Mouse (Mus musculus) gastrocnemius, adult 8-10 months (tissue): ENCODE measurements around the gene Tspyl2. TPM values are rescaled to one million over a fixed set of nuclear protein-coding genes. Genes with fewer than 3 reads are reported as not detected.
A peak's percentile ranks its signal among the peaks of the same experiment; 100 is the strongest.
"Not testable (repeated sequence)": the region's sequence is repeated elsewhere in the genome, so short reads cannot be mapped to it uniquely, and the experiment has no call there.

Source experiments
- DNase-seq, 2 experiments: peaks; one replicate each; pipeline ENCODE4 v3.0.0; 2022; ENCODE audit warnings: low spot score in 2 of 2
- total RNA-seq, 4 experiments: library from RNA; stranded (reverse); gene quantifications; 2 replicates each; pipeline ENCODE4 v1.2.4; 2022

Gene Tspyl2
- total RNA-seq = 10 to 100 TPM in 3 of 4 experiments, 1 to 10 TPM in 1; 7.2 to 15.3 (median 12.2) TPM

GRCm38 (mm10) chrX:152342358-152342901 is at the start of gene Tspyl2:
Gene Tspyl2, minus strand, starts transcription at chrX:152342425.
- peak; percentile 86 to 90 for DNase-seq

DNA sequence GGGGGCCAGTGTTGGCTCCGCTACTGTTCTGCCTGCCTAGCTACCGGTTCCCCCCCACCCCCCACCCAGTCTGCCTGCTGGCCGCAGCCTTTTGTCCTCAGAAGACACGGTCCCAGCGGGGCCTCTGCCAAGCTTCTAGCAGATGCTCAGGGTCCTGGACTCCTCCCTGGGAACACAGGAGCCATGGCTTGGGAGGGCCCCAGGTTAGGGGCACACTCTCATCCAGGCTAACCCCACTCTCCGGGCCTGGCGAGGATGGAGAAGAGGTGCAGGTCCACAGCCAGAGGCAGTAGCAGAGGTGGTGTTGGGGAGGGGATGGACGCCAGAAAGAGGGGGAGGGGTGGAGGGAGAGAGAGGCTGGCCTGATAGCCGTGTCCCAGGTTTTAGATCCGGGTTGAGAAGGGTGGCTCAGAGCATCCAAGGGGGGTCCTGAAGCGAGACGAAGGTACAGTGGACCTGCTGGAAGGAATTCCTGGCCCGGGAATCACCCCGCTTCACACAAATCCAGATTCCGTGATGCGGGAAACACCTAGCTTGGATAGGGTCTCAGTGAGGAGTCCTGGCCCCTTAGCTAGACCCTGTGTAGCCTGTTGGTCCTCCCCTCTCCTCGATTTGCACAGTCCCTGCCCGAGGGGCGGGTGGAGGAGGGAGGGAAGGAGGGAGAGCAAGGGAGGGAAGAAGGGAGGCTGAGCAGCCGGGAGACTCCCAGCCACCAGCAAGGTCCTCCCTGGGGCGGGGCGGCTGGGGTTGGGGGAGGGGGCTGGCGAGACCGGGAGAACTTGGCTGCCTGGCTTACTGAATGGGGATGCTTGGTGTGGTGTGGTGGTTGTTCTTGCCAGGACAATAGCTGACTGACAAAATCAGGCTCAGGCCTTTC is 26.4 kb upstream of the Tspyl2 start, which contains the start of gene Gpr173:
Gpr173 (minus strand) TSS at position 308 of the 877 bp plus-strand sequence.
- peak in 1 of 2 experiments; percentile 6 for DNase-seq

GRCm38 (mm10) chrX:152368054-152368396 is 25.8 kb upstream of the Tspyl2 start:
- no peak for DNase-seq

GRCm38 (mm10) chrX:152366418-152366817 is 24.2 kb upstream of the Tspyl2 start:
- no peak for DNase-seq

DNA sequence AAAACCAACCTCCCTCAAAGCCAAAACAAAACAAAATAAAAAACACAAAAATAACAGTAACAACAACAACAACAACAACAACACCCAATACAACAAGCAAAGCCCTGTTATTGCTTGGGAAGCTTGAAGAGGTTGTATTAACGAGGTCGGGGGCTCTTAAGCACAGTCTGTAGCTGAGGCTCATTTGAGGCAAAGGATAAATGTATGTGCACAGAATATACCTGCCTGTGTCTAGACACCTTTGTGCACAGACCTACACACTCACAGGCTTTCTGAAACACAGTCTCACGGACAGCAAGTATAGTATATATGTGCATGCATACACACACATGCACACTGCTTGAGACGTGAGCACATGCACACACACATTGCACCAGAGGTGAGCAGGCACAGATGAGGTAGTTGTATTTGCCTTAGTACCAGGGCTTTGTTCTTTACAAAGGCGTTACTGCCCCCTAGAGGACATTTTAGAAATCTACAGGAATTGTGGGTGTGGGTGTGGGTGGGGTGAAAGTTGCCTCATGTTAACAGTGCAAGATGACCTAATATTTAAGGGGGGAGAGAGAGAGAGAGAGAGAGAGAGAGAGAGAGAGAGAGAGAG is 10.4 kb upstream of the Tspyl2 start:
- DNase-seq = no peak

DNA sequence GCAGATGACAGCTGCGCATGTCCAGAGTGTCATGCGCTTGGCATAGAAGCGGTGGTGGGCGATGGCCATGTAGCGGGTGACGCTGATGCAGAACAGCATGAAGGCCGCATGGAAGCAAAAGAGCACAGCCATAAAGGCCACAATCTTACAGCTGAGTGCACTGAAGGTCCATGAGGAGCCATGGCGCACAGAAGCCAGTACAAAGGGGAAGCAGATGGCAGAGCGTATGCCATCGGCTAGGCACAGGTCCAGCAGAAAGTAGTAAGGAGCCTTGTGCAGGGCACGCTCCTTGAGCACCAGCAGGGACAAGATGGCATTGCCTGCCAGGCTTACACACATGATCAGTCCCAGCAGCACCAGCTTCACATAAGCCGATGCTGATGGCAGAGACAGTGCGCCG is 4.8 kb upstream of the Tspyl2 start:
- no peak for DNase-seq

GRCm38 (mm10) chrX:152346587-152346986 is 4.4 kb upstream of the Tspyl2 start:
- DNase-seq = no peak

DNA sequence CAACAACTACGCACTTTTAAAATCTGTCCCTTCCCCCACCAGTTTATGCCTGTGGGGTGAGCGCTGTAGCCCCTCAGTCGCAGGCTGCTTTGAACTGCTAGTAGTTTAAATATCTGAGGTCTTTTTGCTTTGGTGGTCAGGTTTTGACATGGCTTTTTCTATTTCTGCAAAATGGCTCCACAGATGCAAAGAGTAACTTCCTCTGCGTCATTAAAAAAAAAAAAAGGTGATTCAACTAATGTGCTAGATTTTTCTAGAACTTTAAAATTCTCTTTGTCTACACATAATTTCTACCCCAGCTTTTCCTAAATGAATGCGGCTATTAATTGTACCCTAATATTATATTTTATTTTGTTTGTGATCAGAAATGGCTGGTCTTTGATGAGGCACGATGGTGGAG is 678 bp upstream of the Tspyl2 start:
- no peak for DNase-seq

- no peak for DNase-seq
Measured at GRCm38 (mm10) chrX:152341496-152341895, 729 bp downstream of the Tspyl2 start.

- peak; percentile 85 to 89 for DNase-seq
Measured at GRCm38 (mm10) chrX:152336546-152337332, 5.5 kb downstream of the Tspyl2 start.

- DNase-seq = not testable (repeated sequence)
Measured at GRCm38 (mm10) chrX:152336123-152336522, 6.1 kb downstream of the Tspyl2 start.

DNA sequence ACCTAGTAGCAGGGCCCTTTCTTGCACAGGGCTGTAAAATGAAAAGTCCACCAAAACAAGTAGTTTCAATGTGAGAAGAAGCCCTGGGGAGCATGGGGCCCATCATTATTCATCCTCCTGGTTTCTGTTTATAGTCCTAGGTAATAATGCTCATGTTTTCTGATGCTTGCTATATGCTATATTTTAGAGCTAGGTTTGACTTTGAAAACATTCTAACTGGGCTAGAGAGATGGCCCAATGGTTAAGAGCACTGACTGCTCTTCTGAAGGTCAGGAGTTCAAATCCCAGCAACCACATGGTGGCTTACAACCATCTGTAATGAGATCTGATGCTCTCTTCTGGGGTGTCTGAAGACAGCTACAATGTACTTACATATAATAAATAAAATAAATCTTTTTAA is 12.8 kb downstream of the Tspyl2 start:
- not testable (repeated sequence) for DNase-seq

- no peak for DNase-seq
Measured at GRCm38 (mm10) chrX:152327689-152328052, 14.6 kb downstream of the Tspyl2 start.

DNA sequence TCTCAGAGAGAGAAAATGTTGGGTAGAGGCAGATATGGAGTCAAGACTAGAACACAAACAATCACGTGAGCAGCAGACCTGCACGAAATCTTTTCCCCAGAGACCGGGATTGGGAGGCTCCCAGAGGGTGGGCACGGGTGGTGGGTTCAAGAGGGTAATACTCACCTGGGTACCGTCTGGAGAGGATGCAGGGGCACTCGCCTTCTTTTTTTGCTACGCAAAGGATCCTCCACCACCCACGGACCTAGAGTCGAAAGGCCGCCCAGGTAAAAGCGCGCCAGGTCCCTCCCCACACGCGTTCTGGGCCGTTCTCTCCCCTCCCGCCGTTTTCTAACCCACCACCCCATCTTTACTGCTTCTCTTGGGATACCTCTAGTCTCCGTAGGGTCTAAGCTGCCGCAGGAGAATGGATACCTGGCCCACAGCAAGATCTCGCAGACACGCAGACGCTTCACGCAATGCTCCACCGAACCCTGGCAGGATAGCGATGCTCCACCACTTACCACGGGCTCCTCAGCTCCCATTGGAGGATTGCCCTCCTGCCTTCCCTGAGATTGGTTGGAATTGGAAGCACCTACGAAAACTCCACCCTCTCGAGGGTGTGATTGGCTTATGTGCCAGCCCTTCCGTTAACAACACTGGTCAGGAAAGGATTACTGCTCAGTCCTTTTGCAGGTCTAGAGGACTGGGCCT is 15.1 kb downstream of the Tspyl2 start, which contains the start of gene Kantr:
Kantr (minus strand) TSS at position 500 of the 693 bp plus-strand sequence.
- peak; percentile 64 to 75 for DNase-seq

DNA sequence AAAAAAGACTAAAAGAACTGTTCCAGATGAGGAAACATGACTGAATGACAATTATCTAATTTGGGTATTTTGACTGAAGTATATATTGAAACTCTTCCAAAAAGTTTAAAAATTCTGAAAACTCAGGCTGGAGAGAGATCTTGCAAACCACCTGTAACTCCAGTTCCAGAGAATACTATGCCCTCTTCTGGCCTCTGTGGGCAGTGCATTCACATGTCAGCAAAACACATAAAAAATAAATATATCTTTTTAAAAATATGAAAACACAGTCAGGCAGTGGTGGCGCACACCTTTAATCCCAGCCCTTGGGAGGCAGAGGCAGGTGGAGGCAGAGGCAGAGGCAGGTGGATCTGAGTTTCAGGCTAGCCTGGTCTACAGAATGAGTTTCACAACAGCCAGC is 18.6 kb downstream of the Tspyl2 start:
- no peak for DNase-seq

- no peak for DNase-seq
Measured at GRCm38 (mm10) chrX:152322776-152323175, 19.4 kb downstream of the Tspyl2 start.

- no peak for DNase-seq
Measured at GRCm38 (mm10) chrX:152320535-152320934, 21.7 kb downstream of the Tspyl2 start.

GRCm38 (mm10) chrX:152307942-152308341 is 34.3 kb downstream of the Tspyl2 start:
- no peak for DNase-seq

GRCm38 (mm10) chrX:152307371-152307770 is 34.9 kb downstream of the Tspyl2 start:
- DNase-seq = no peak

GRCm38 (mm10) chrX:152306224-152306623 is 36.0 kb downstream of the Tspyl2 start:
- no peak for DNase-seq

DNA sequence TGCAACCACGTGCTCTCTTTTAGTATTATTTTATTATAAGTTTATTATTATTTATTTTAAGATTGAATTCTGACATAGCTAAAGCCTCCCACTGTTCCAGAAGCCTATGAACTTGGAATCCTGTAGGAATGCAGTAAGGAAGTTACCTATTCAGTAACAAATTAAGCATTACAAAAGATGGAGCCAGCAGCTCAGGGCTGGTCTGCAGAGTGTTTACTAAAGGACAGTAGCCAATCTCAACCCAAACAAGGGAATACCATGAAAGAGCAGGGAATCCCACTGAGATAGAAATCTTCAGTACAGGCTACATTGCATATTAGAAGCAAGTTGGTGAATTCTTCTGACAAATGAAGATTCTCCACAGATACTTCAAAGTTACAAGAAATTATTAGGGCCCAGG is 55.2 kb downstream of the Tspyl2 start:
- DNase-seq = not testable (repeated sequence)
